Mouse (Mus musculus): Measurements from ENCODE around the gene Pif1. TPM values are rescaled to one million over a fixed set of nuclear protein-coding genes. Genes with fewer than 3 reads are reported as not detected.

Gene Pif1
- polyA plus RNA-seq, 1 experiment from 2014 or later, result 28.0 TPM

GRCm38 (mm10) chr9:65636926-65637325 is 50.0 kb downstream of the Pif1 start:
- Histone ChIP-seq H3K36me3 (replicated peaks) (no peaks in the 10 kb centered on the region), H3K27me3 (replicated peaks; ENCODE audit: low read depth, poor library complexity, severe bottlenecking) (peaks cover 20% of the 10 kb centered on the region), H3K4me3 (no peak overlapping the region), H3K27ac (replicated peaks) (no peak overlapping the region), H3K9me3 (no peaks in the 10 kb centered on the region), H3K4me1 (peaks cover 23% of the 10 kb centered on the region)
- no peak for DNase-seq (ENCODE audit: low spot score)
- 88% methylated on average over 4 of the region's 4 CpGs for WGBS

GRCm38 (mm10) chr9:65639065-65639464 is 52.1 kb downstream of the Pif1 start:
- Histone ChIP-seq H3K4me3 (no peak overlapping the region), H3K9me3 (no peaks in the 10 kb centered on the region), H3K27ac (replicated peaks) (no peak overlapping the region), H3K4me1 (peaks cover 19% of the 10 kb centered on the region), H3K36me3 (replicated peaks) (no peaks in the 10 kb centered on the region), H3K27me3 (replicated peaks; ENCODE audit: low read depth, poor library complexity, severe bottlenecking) (no peaks in the 10 kb centered on the region)
- 50% methylated on average over 5 of the region's 5 CpGs for WGBS
- no peak for DNase-seq (ENCODE audit: low spot score)

- Histone ChIP-seq H3K4me3 (peak overlapping the region; percentile 32), H3K27ac (replicated peaks) (peak overlapping the region; percentile 73; the same call in 1 of the 2 replicates), H3K9me3 (no peaks in the 10 kb centered on the region), H3K4me1 (peaks cover 25% of the 10 kb centered on the region), H3K36me3 (replicated peaks) (no peaks in the 10 kb centered on the region), H3K27me3 (replicated peaks; ENCODE audit: low read depth, poor library complexity, severe bottlenecking) (no peaks in the 10 kb centered on the region)
- 3% methylated on average over 5 of the region's 5 CpGs for WGBS
- peak; percentile 56 for DNase-seq (ENCODE audit: low spot score)
These were observed 54.0 kb downstream of the Pif1 start for GRCm38 (mm10) chr9:65640838-65641410.

GRCm38 (mm10) chr9:65641446-65642052 is 54.6 kb downstream of the Pif1 start:
- WGBS, result 12% methylated on average over 12 of the region's 12 CpGs
- H3K4me3 ChIP-seq, result no peak overlapping the region
- H3K27ac ChIP-seq (replicated peaks), result peak overlapping the region; percentile 73

GRCm38 (mm10) chr9:65642546-65642945 is 55.6 kb downstream of the Pif1 start:
- H3K27ac ChIP-seq (replicated peaks), result no peak overlapping the region
- H3K4me1 ChIP-seq, result peaks cover 28% of the 10 kb centered on the region
- H3K9me3 ChIP-seq, result no peaks in the 10 kb centered on the region
- H3K27me3 ChIP-seq (replicated peaks; ENCODE audit: low read depth, poor library complexity, severe bottlenecking), result no peaks in the 10 kb centered on the region
- H3K4me3 ChIP-seq, result no peak overlapping the region
- no peaks in the 10 kb centered on the region for H3K36me3 ChIP-seq (replicated peaks)
- no peak for DNase-seq (ENCODE audit: low spot score)

More at GRCm38 (mm10) chr9:65641446-65642052, 54.6 kb downstream of the Pif1 start:
- H3K36me3 ChIP-seq (replicated peaks), result no peaks in the 10 kb centered on the region
- H3K27me3 ChIP-seq (replicated peaks; ENCODE audit: low read depth, poor library complexity, severe bottlenecking), result no peaks in the 10 kb centered on the region
- H3K9me3 ChIP-seq, result no peaks in the 10 kb centered on the region
- no peak for DNase-seq (ENCODE audit: low spot score)
- peaks cover 28% of the 10 kb centered on the region for H3K4me1 ChIP-seq

GRCm38 (mm10) chr9:65644960-65645359 is 58.0 kb downstream of the Pif1 start:
- no peak overlapping the region for H3K4me3 ChIP-seq
- H3K36me3 ChIP-seq (replicated peaks), result no peaks in the 10 kb centered on the region
- H3K4me1 ChIP-seq, result peaks cover 29% of the 10 kb centered on the region
- 90% methylated on average over 4 of the region's 4 CpGs for WGBS
- H3K27ac ChIP-seq (replicated peaks), result no peak overlapping the region
- no peaks in the 10 kb centered on the region for H3K9me3 ChIP-seq
- H3K27me3 ChIP-seq (replicated peaks; ENCODE audit: low read depth, poor library complexity, severe bottlenecking), result no peaks in the 10 kb centered on the region
- no peak for DNase-seq (ENCODE audit: low spot score)

Other genes with a start within 250 kb of the Pif1 start
- 10.3 and 10.6 TPM in 2 replicates for gene Pdcd7, start 241.1 kb upstream of the Pif1 start, polyA plus RNA-seq (2016; fragmentation: Nextera tagmentation; extraction: Ambion mirVana)
- gene Ubap1l, start 226.1 kb upstream of the Pif1 start, polyA plus RNA-seq (2016; fragmentation: Nextera tagmentation; extraction: Ambion mirVana), result 0.38 and 0.66 TPM in 2 replicates
- 1.0 and 1.2 TPM in 2 replicates for gene Kbtbd13, start 195.5 kb upstream of the Pif1 start, polyA plus RNA-seq (2016; fragmentation: Nextera tagmentation; extraction: Ambion mirVana)
- 7.6 and 8.3 TPM in 2 replicates for gene Rasl12, start 188.7 kb upstream of the Pif1 start, polyA plus RNA-seq (2016; fragmentation: Nextera tagmentation; extraction: Ambion mirVana)
- gene Slc51b, start 164.2 kb upstream of the Pif1 start, polyA plus RNA-seq (2016; fragmentation: Nextera tagmentation; extraction: Ambion mirVana), result not detected in 2 replicates
- 20.1 and 22.7 TPM in 2 replicates for gene Mtfmt, start 151.4 kb upstream of the Pif1 start, polyA plus RNA-seq (2016; fragmentation: Nextera tagmentation; extraction: Ambion mirVana)
- gene Spg21, start 126.2 kb upstream of the Pif1 start, polyA plus RNA-seq (2016; fragmentation: Nextera tagmentation; extraction: Ambion mirVana), result 103 and 112 TPM in 2 replicates
- gene Ankdd1a, start 67.0 kb upstream of the Pif1 start, polyA plus RNA-seq (2016; fragmentation: Nextera tagmentation; extraction: Ambion mirVana), result not detected in 2 replicates
- 14.3 and 15.2 TPM in 2 replicates for gene Plekho2, start 7.1 kb upstream of the Pif1 start, polyA plus RNA-seq (2016; fragmentation: Nextera tagmentation; extraction: Ambion mirVana)
- gene Rbpms2, start 42.5 kb downstream of the Pif1 start, polyA plus RNA-seq (2016; fragmentation: Nextera tagmentation; extraction: Ambion mirVana), result 26.2 and 26.4 TPM in 2 replicates
- gene Oaz2, start 80.8 kb downstream of the Pif1 start, polyA plus RNA-seq (2016; fragmentation: Nextera tagmentation; extraction: Ambion mirVana), result 251 and 270 TPM in 2 replicates
- gene Zfp609, start 240.4 kb downstream of the Pif1 start, polyA plus RNA-seq (2016; fragmentation: Nextera tagmentation; extraction: Ambion mirVana), result 6.9 and 7.0 TPM in 2 replicates